Mouse (Mus musculus) brain, embryonic 14.5 days (tissue): ENCODE data around the gene Gata2.

Source experiments
- CTCF ChIP-seq: fragments of 200-500 bp; IDR thresholded peaks from 2 replicates; pipeline ENCODE4 v1.5.1; 2012; ENCODE audit warnings: inconsistent platforms, mild to moderate bottlenecking, moderate library complexity, borderline replicate concordance; ENCODE audit not compliant: insufficient read depth, insufficient read length; ENCODE audit errors: extremely low read depth
- POLR2A ChIP-seq: fragments of 200-500 bp; IDR thresholded peaks from 2 replicates; pipeline ENCODE4 v1.6.1; 2012; ENCODE audit warnings: mild to moderate bottlenecking, inconsistent platforms, borderline replicate concordance; ENCODE audit not compliant: poor library complexity, insufficient read depth, insufficient read length, severe bottlenecking; ENCODE audit errors: extremely low read depth

- TF ChIP-seq POLR2A (no peak), CTCF (no peak)
These were observed 624 bp downstream of the Gata2 start for GRCm38 (mm10) chr6:88194053-88194977.
